Mouse (Mus musculus): Measurements from ENCODE around the gene Srcap.

DNA sequence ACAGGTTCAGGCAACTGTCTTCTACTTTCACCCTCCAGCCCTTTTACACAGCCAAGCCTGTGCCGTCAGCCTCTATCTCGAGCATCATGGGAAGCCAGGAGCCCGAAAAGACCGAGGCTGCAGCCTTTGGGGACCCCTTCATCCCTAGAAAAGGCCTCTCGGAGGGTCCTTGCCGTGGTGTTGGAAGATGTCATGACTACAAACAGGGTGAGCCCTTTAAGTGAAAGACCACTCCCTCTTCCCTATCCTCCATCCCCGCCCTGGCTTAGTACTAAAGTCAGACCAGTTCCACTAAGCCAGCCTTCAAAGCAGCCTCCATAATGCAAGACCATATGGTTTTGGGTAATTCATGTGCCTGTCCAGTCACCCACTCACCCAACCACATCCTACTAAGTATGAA is 39.7 kb upstream of the Srcap start:
- TF ChIP-seq CTCF (IDR thresholded peaks at IDR 0.05; ENCODE audit: borderline replicate concordance, extremely low read depth, insufficient read depth, insufficient read length) (no peak), POLR2A (IDR thresholded peaks at IDR 0.05; ENCODE audit: borderline replicate concordance, extremely low read depth, insufficient read depth, insufficient read length, poor library complexity, severe bottlenecking) (no peak)

Measured in brain, embryonic 14.5 days (tissue).